Mouse (Mus musculus) CH12.LX (cell line): Measurements from ENCODE around the gene Neu2. TPM values are rescaled to one million over a fixed set of nuclear protein-coding genes. Genes with fewer than 3 reads are reported as not detected.

ENCODE experiments used
- DNase-seq: peaks from one replicate; pipeline ENCODE4 v3.0.0-alpha.2; 2013; ENCODE audit errors: extremely low read depth
- H3K27ac ChIP-seq: 2 replicates; pipeline ENCODE4 v1.5.1; 2012; ENCODE audit warnings: low read depth, mild to moderate bottlenecking, control low read depth, moderate library complexity; ENCODE audit not compliant: insufficient read depth
- H3K27me3 ChIP-seq: replicated peaks from 2 replicates; pipeline ENCODE3; 2012; ENCODE audit warnings: inconsistent platforms
- H3K36me3 ChIP-seq, 2 experiments: replicated peaks in 1 of 2; 2 replicates each; pipeline versions ENCODE3 to v1.6.1; 2012; ENCODE audit warnings: inconsistent platforms in 1 of 2, low read length in 1 of 2, mild to moderate bottlenecking in 1 of 2, mixed read lengths in 1 of 2, moderate library complexity in 1 of 2; ENCODE audit not compliant: control insufficient read depth in 1 of 2, insufficient read depth in 1 of 2
- H3K4me1 ChIP-seq, 2 experiments: 2 replicates each; pipeline ENCODE4 v1.6.1; 2012; ENCODE audit warnings: inconsistent platforms in 1 of 2, moderate library complexity in 1 of 2; ENCODE audit not compliant: insufficient read depth in 2 of 2, control insufficient read depth in 1 of 2
- H3K4me2 ChIP-seq: 2 replicates; pipeline ENCODE4 v1.6.1; 2012; ENCODE audit warnings: low read depth, mild to moderate bottlenecking, control low read depth; ENCODE audit not compliant: poor library complexity, insufficient read depth, severe bottlenecking
- H3K4me3 ChIP-seq, 3 experiments: fragments of 150-350 bp in 1 of 3; sonication (generic) in 1 of 3; replicated peaks in 1 of 3; 2 replicates each; pipeline versions ENCODE3 to v1.5.1; 2011 to 2012; ENCODE audit warnings: low read depth in 2 of 3, low read length in 2 of 3, mild to moderate bottlenecking in 2 of 3, moderate library complexity in 2 of 3, control low read depth in 1 of 3, improper control_type of control experiment in 1 of 3, inconsistent platforms in 1 of 3, mixed read lengths in 1 of 3; ENCODE audit not compliant: poor library complexity in 1 of 3
- H3K79me2 ChIP-seq: replicated peaks from 2 replicates; pipeline ENCODE4 v1.6.1; 2012; ENCODE audit warnings: mild to moderate bottlenecking, moderate library complexity; ENCODE audit not compliant: control insufficient read depth, poor library complexity, insufficient read depth, severe bottlenecking; ENCODE audit errors: extremely low read depth
- H3K9ac ChIP-seq: 2 replicates; pipeline ENCODE4 v1.6.1; 2012; ENCODE audit warnings: low read depth, mild to moderate bottlenecking, control low read depth, moderate library complexity; ENCODE audit not compliant: insufficient read depth
- H3K9me3 ChIP-seq: replicated peaks from 2 replicates; pipeline ENCODE3; 2012; ENCODE audit warnings: low read length, inconsistent platforms, mixed read lengths
- CHD1 ChIP-seq: IDR thresholded peaks from 2 replicates; pipeline ENCODE4 v1.6.1; 2012; ENCODE audit warnings: low read depth, low read length, improper control_type of control experiment, inconsistent platforms
- ELF1 ChIP-seq: IDR thresholded peaks from 2 replicates; pipeline ENCODE4 v1.6.1; 2014; ENCODE audit warnings: low read depth, mild to moderate bottlenecking, inconsistent platforms, low read length, improper control_type of control experiment
- HCFC1 ChIP-seq: IDR thresholded peaks from 2 replicates; pipeline ENCODE4 v1.6.1; 2012; ENCODE audit warnings: low read depth, mild to moderate bottlenecking, inconsistent platforms, low read length, improper control_type of control experiment
- IRF4 ChIP-seq: IDR thresholded peaks from 2 replicates; pipeline ENCODE4 v1.6.1; 2014; ENCODE audit warnings: low read depth, mild to moderate bottlenecking, inconsistent platforms, low read length, improper control_type of control experiment
- JUND ChIP-seq: conservative IDR thresholded peaks from 2 replicates; pipeline ENCODE4 v1.6.1; 2011; ENCODE audit warnings: low read depth, low read length, improper control_type of control experiment
- MAFK ChIP-seq: IDR thresholded peaks from 2 replicates; pipeline ENCODE4 v1.6.1; 2011; ENCODE audit warnings: low read length, improper control_type of control experiment; ENCODE audit not compliant: insufficient replicate concordance
- MAZ ChIP-seq: IDR thresholded peaks from 2 replicates; pipeline ENCODE4 v1.6.1; 2012; ENCODE audit warnings: low read depth, mild to moderate bottlenecking, inconsistent platforms, low read length, improper control_type of control experiment, moderate library complexity
- MEF2A ChIP-seq: IDR thresholded peaks from 2 replicates; pipeline ENCODE4 v1.6.1; 2014; ENCODE audit warnings: low read depth, mild to moderate bottlenecking, inconsistent platforms, low read length, improper control_type of control experiment, borderline replicate concordance
- MXI1 ChIP-seq: IDR thresholded peaks from 2 replicates; pipeline ENCODE4 v1.6.1; 2011; ENCODE audit warnings: mild to moderate bottlenecking, low read depth, low read length, improper control_type of control experiment
- MYC ChIP-seq: IDR thresholded peaks from 2 replicates; pipeline ENCODE4 v1.6.1; 2011; ENCODE audit warnings: low read depth, mild to moderate bottlenecking, improper control_type of control experiment, low read length
- NELFE ChIP-seq: IDR thresholded peaks from 2 replicates; pipeline ENCODE4 v1.6.1; 2011; ENCODE audit warnings: low read depth, low read length, improper control_type of control experiment
- NRF1 ChIP-seq: IDR thresholded peaks from 2 replicates; pipeline ENCODE4 v1.6.1; 2014; ENCODE audit warnings: low read depth, mild to moderate bottlenecking, inconsistent platforms, low read length, improper control_type of control experiment, moderate library complexity
- PAX5 ChIP-seq: IDR thresholded peaks from 2 replicates; pipeline ENCODE4 v1.6.1; 2012; ENCODE audit warnings: low read length, inconsistent platforms, mixed read lengths
- POLR2A ChIP-seq: IDR thresholded peaks from 2 replicates; pipeline ENCODE4 v1.6.1; 2011; ENCODE audit warnings: low read depth, mild to moderate bottlenecking, improper control_type of control experiment, low read length
- RCOR1 ChIP-seq: conservative IDR thresholded peaks from 2 replicates; pipeline ENCODE4 v1.6.1; 2012; ENCODE audit warnings: low read depth, mild to moderate bottlenecking, inconsistent platforms, low read length, improper control_type of control experiment
- TCF12 ChIP-seq: IDR thresholded peaks from 2 replicates; pipeline ENCODE4 v1.6.1; 2014; ENCODE audit warnings: low read depth, mild to moderate bottlenecking, inconsistent platforms, low read length, improper control_type of control experiment
- USF1 ChIP-seq: IDR thresholded peaks from 2 replicates; pipeline ENCODE4 v1.6.1; 2014; ENCODE audit warnings: low read depth, mild to moderate bottlenecking, inconsistent platforms, low read length, improper control_type of control experiment
- USF2 ChIP-seq: conservative IDR thresholded peaks from 2 replicates; pipeline ENCODE4 v1.6.1; 2011; ENCODE audit warnings: low read depth, low read length, improper control_type of control experiment
- ZC3H11A ChIP-seq: IDR thresholded peaks from 2 replicates; pipeline ENCODE4 v1.6.1; 2012; ENCODE audit warnings: low read depth, mild to moderate bottlenecking, inconsistent platforms, low read length, improper control_type of control experiment
- ZMIZ1 ChIP-seq: IDR thresholded peaks from 2 replicates; pipeline ENCODE4 v1.6.1; 2012; ENCODE audit warnings: low read depth, mild to moderate bottlenecking, inconsistent platforms, low read length, improper control_type of control experiment
- dilution Hi-C: fragments of 300-500 bp; cut with MboI; formaldehyde crosslinking; loops from 2 replicates; pipeline ENCODE4 v1.14.3; 2020; ENCODE audit warnings: low sequenced_read_pairs; ENCODE audit not compliant: extremely low pct_unique_long_range_greater_than_20kb, extremely low pct_ligation_motif_present
- in situ Hi-C: fragments of 300-500 bp; cut with MboI; formaldehyde crosslinking; loops from 3 replicates; pipeline ENCODE4 v1.14.3; 2019; ENCODE audit warnings: low sequenced_read_pairs, low pct_ligation_motif_present, low pct_unique_long_range_greater_than_20kb, mixed read lengths
- polyA plus RNA-seq: library from polyadenylated mRNA; unstranded; fragments of >175 nt; gene quantifications from 2 replicates; pipeline ENCODE4 v1.2.1, GENCODE M21; 2012; ENCODE audit warnings: low read depth; ENCODE audit not compliant: insufficient read length
- total RNA-seq, 2 experiments: library from RNA; depleted of rRNA; stranded (reverse); fragments of 300-350 nt in 1 of 2; fragments of >200 nt in 1 of 2; gene quantifications; 2 replicates each; pipeline ENCODE4 v1.2.3; 2012 to 2014

The Neu2 gene
- total and polyA plus RNA-seq, 3 experiments = not detected

DNA sequence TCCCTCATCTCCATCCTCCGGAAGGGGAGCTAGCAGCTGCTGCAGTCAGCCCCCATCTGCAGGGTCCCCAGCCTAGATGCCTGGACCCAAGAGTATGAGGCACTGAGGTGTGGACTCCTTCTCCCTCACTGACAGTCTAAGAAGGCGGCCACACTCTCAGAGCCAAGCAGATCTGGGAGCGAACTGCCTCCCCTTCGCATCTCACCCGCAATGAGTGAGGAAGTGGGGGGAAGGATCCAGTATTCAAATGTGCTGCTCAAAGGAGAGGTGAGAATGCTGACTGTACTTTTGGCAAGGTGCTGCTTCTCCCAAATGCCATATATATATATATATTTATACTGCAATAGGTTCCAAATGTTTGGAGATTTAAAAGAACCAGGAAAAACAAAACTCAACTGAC, 93.7 kb downstream of the Neu2 start:
- dilution Hi-C loops = no loop called here
- 0 out of 4 replicates have a peak, but pooled peaks cover 0 to 2% of the 10 kb centered on the region in 2 experiments for H3K4me1 ChIP-seq
- no peak for TF ChIP-seq PAX5
- TF ChIP-seq, all 38 proteins: peak for 0
- H3K4me2 ChIP-seq = no peak overlapping the region
- H3K9me3 ChIP-seq = no peaks in the 10 kb centered on the region
- no peak overlapping the region for H3K27ac ChIP-seq
- no peaks in the 10 kb centered on the region for H3K79me2 ChIP-seq
- no peak overlapping the region for H3K4me3 ChIP-seq
- no peak overlapping the region for H3K9ac ChIP-seq
- no peak for DNase-seq
- in situ Hi-C loops = loop anchor here (10.0 kb wide), 1 partner anchor 151 kb away; the partner anchor contains the start of gene Atg16l1
- peaks cover 1% of the 10 kb centered on the region for H3K27me3 ChIP-seq
- H3K36me3 ChIP-seq = no peaks in the 10 kb centered on the region

DNA sequence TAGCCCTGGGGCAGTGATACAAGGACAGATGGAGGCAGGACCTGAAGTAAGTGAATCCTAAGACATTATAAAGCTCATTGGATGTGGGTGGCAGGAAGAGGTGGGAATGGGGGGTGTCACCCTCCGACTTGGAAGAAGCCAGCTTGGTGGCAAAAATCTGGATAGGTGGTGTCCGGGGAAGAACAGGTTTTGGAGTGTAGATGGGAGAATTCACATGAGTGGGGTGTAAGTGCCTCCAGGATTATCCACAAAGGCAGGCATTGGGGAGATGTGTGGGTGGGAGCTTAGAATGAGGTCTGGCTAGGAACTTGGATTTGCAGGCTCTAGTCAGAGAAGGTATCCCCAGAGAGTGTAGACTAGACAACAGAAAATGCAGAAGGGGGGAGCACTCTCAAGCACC, 95.6 kb downstream of the Neu2 start:
- dilution Hi-C loops = no loop called here
- no peak overlapping the region for H3K27ac ChIP-seq
- no peak overlapping the region for H3K4me3 ChIP-seq
- H3K4me1 ChIP-seq = peaks cover 0 to 15% of the 10 kb centered on the region in 2 experiments; a peak in 2 of 4 replicates
- DNase-seq = no peak
- in situ Hi-C loops = loop anchor here (10.0 kb wide), 1 partner anchor 150 kb away; the partner anchor contains the start of gene Atg16l1
- no peak overlapping the region for H3K4me2 ChIP-seq
- no peaks in the 10 kb centered on the region for H3K9me3 ChIP-seq
- H3K9ac ChIP-seq = no peak overlapping the region
- no peak for TF ChIP-seq MXI1
- no peak for TF ChIP-seq JUND
- no peak for TF ChIP-seq HCFC1
- TF ChIP-seq USF1 = no peak
- no peak for TF ChIP-seq CHD1
- TF ChIP-seq MAZ = no peak
- no peak for TF ChIP-seq NRF1
- no peak for TF ChIP-seq ZMIZ1
- TF ChIP-seq POLR2A = no peak
- no peak for TF ChIP-seq NELFE
- TF ChIP-seq TCF12 = no peak
- TF ChIP-seq ELF1 = no peak
- TF ChIP-seq MAFK = no peak
- TF ChIP-seq USF2 = no peak
- no peak for TF ChIP-seq MEF2A
- TF ChIP-seq RCOR1 = no peak
- TF ChIP-seq ZC3H11A = no peak
- no peak for TF ChIP-seq IRF4
- no peak for TF ChIP-seq MYC
- peaks cover 1% of the 10 kb centered on the region for H3K27me3 ChIP-seq
- no peaks in the 10 kb centered on the region for H3K36me3 ChIP-seq
- no peaks in the 10 kb centered on the region for H3K79me2 ChIP-seq
